Mouse (Mus musculus): ENCODE measurements around the gene Gm10471.
"Not testable (repeated sequence)": the region's sequence is repeated elsewhere in the genome, so short reads cannot be mapped to it uniquely, and the experiment has no call there.

Gene Gm10471

GRCm38 (mm10) chr5:26089191-26089590, at the start of gene Gm10471:
Gene Gm10471, minus strand, starts transcription at chr5:26089291.
- not testable (repeated sequence) for DNase-seq (ENCODE audit: low spot score)

DNA sequence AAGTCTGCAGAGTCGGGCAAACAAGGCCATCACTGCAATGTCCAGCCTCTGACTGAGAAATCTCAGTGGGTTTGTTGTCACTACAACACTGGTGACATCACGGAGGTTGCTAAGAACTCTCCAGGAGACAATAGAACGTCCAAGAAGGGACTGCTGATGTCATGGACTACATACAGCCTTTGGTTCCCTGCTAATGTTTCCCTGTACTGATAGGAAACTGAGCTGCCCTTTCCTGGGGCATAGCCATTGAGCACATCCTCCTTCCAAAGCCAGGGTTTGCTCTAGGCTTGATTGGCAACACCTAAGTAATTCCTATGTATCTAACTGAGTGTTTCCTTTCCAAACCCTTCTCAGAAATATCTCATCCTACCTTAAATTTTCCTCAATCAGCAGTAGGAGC, 32.2 kb upstream of the Gm10471 start, which contains the start of gene Gm10220:
Gene Gm10220, minus strand, starts transcription at position 101 of the 400 bp plus-strand sequence.
- not testable (repeated sequence) for DNase-seq (ENCODE audit: low spot score)

GRCm38 (mm10) chr5:26105262-26105661, 16.2 kb upstream of the Gm10471 start, which contains the start of gene 5031410I06Rik:
Gene 5031410I06Rik, minus strand, starts transcription at chr5:26105362.
- not testable (repeated sequence) for DNase-seq (ENCODE audit: low spot score)

- not testable (repeated sequence) for DNase-seq (ENCODE audit: low spot score)
These were observed 10.1 kb downstream of the Gm10471 start for GRCm38 (mm10) chr5:26079023-26079422.

DNA sequence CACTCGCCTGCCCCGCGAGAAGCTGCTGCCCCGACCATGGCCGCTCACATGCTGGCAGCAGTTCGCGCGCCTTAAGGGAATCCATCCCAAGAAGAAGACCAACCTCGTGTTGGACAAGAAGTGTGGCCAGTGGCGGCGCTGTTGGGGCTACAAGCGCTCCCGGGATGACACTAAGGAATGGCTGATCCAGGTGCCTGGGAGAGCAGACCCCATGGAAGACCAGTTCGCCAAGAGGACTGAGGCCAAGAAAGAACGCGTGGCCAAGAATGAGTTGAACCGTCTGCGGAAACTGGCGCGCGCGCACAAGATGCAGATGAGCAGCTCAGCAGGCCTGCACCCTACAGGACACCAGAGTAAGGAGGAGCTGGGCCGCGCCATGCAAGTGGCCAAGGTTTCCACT, 18.4 kb downstream of the Gm10471 start:
- no peak for DNase-seq (ENCODE audit: low spot score)

GRCm38 (mm10) chr5:26058481-26058880, 30.6 kb downstream of the Gm10471 start, which contains the start of gene Gm7347:
Gene Gm7347, minus strand, starts transcription at chr5:26058581.
- not testable (repeated sequence) for DNase-seq (ENCODE audit: low spot score)

DNA sequence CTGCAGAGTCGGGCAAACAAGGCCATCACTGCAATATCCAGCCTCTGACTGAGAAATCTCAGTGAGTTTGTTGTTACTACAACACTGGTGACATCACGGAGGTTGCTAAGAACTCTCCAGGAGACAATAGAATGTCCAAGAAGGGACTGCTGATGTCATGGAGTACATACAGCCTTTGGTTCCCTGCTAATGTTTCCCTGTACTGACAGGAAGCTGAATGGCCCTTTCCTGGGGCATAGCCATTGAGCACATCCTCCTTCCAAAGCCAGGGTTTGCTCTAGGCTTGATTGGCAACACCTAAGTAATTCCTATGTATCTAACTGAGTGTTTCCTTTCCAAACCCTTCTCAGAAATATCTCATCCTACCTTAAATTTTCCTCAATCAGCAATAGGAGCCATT, 49.6 kb downstream of the Gm10471 start, which contains the start of gene Speer4a:
Gene Speer4a, minus strand, starts transcription at position 101 of the 400 bp plus-strand sequence.
- DNase-seq (ENCODE audit: low spot score): not testable (repeated sequence)
